Mouse (Mus musculus) limb, embryonic 12.5 days (tissue): ENCODE data around the gene Nf2. TPM values are rescaled to one million over a fixed set of nuclear protein-coding genes. Genes with fewer than 3 reads are reported as not detected.

Source experiments
- ATAC-seq: fragments of 200-750 bp; cut with Nextera tagmentation; 2 replicates; pipeline ENCODE4 v1.8.0; 2017; ENCODE audit warnings: low read depth, moderate TSS enrichment; ENCODE audit not compliant: insufficient number of reproducible peaks, insufficient read depth, low FRiP score, low TSS enrichment
- H3K27ac ChIP-seq: fragments of 300-500 bp; sonication (generic); 2 replicates; pipeline ENCODE4 v1.5.1; 2016; ENCODE audit warnings: mild to moderate bottlenecking, moderate library complexity
- H3K27me3 ChIP-seq: fragments of 300-500 bp; sonication (generic); 2 replicates; pipeline ENCODE4 v1.6.1; 2016; ENCODE audit warnings: mild to moderate bottlenecking, moderate library complexity
- H3K36me3 ChIP-seq: fragments of 300-500 bp; sonication (generic); 2 replicates; pipeline ENCODE4 v1.6.1; 2016; ENCODE audit warnings: mild to moderate bottlenecking, moderate library complexity
- H3K4me1 ChIP-seq: fragments of 300-500 bp; sonication (generic); replicated peaks from 2 replicates; pipeline ENCODE4 v1.6.1; 2016
- H3K4me2 ChIP-seq: fragments of 300-500 bp; sonication (generic); 2 replicates; pipeline ENCODE4 v1.6.1; 2016; ENCODE audit warnings: mild to moderate bottlenecking, moderate library complexity
- H3K4me3 ChIP-seq: fragments of 300-500 bp; sonication (generic); replicated peaks from 2 replicates; pipeline ENCODE4 v1.5.1; 2016; ENCODE audit warnings: mild to moderate bottlenecking
- H3K9ac ChIP-seq: fragments of 300-500 bp; sonication (generic); replicated peaks from 2 replicates; pipeline ENCODE4 v1.6.1; 2016; ENCODE audit warnings: mild to moderate bottlenecking, moderate library complexity
- H3K9me3 ChIP-seq: fragments of 300-500 bp; sonication (generic); 2 replicates; pipeline ENCODE4 v1.6.1; 2016; ENCODE audit warnings: mild to moderate bottlenecking, moderate library complexity
- WGBS: fragments of 180-500 bp; shearing (Covaris S2); methylation state at CpG from one replicate; pipeline ENCODE4 v1.1.7; 2016; 5-methylcytosine and 5-hydroxymethylcytosine counted together
- polyA plus RNA-seq: library from polyadenylated mRNA; unstranded; fragments of >200 nt; fragmentation: Nextera tagmentation; extraction: Ambion mirVana; gene quantifications from 2 replicates; pipeline ENCODE4 v1.2.1, GENCODE M21; 2016

The Nf2 gene
- polyA plus RNA-seq, 1 experiment from 2014 or later: 59.8 TPM

DNA sequence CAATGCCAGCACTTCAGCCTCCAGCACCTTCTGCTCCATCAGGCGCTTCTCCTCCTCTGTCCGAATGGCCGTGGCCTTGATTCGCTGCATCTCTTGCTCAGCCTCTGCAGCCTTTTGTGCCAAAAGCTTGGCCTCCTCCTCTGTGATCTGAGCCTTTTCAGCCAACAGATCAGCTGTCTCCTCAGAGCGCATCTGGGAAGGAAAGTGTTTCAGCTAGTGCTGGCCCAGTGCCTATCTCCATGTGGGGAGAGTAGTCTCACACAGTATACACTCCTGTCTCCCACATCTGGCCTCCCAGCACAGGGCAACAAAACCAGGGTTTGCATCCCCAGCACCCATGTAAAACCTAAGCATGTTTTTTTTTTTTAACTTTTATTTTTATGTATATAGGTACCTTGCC is 59.6 kb downstream of the Nf2 start:
- Histone ChIP-seq H3K27ac (no peak overlapping the region), H3K27me3 (no peaks in the 10 kb centered on the region), H3K36me3 (peaks cover 86% of the 10 kb centered on the region), H3K4me2 (no peak overlapping the region), H3K9ac (no peak overlapping the region), H3K4me3 (no peak overlapping the region), H3K9me3 (no peaks in the 10 kb centered on the region), H3K4me1 (peaks cover 4% of the 10 kb centered on the region; the same call in 1 of the 2 replicates)
- WGBS: 95% methylated on average over 5 of the region's 5 CpGs
- no peak for ATAC-seq

DNA sequence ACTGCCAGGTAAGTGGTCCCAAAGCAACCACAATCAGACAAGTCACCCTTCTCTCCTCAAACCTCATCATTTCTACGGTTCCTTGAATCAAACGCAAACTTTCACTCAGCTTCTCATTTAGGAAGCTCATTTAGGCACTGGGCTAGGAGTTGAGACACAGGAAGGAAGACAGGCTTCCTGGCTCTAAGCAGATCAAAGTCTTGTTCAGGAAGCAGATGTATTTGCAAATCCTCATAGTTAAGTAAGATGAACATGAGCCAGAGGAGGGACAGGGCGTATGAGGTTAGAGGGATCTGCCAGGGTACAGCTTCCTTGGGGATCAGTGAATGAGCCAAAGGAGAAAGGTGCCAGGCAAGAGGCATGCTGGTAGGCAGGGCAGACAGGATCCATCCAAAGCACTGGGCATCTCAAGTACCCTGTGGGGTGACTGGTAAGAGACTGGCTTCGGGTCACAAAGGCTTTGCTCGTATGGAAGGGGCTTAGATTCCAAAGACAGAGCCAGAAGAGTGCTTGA is 64.7 kb downstream of the Nf2 start:
- no peaks in the 10 kb centered on the region for H3K9me3 ChIP-seq
- peaks cover 92% of the 10 kb centered on the region for H3K36me3 ChIP-seq
- H3K9ac ChIP-seq: no peak overlapping the region
- H3K27ac ChIP-seq: no peak overlapping the region
- no peaks in the 10 kb centered on the region for H3K4me1 ChIP-seq
- H3K27me3 ChIP-seq: no peaks in the 10 kb centered on the region
- H3K4me2 ChIP-seq: no peak overlapping the region
- H3K4me3 ChIP-seq: no peak overlapping the region
- ATAC-seq: no peak
- WGBS: 79% methylated on average over 5 of the region's 5 CpGs

DNA sequence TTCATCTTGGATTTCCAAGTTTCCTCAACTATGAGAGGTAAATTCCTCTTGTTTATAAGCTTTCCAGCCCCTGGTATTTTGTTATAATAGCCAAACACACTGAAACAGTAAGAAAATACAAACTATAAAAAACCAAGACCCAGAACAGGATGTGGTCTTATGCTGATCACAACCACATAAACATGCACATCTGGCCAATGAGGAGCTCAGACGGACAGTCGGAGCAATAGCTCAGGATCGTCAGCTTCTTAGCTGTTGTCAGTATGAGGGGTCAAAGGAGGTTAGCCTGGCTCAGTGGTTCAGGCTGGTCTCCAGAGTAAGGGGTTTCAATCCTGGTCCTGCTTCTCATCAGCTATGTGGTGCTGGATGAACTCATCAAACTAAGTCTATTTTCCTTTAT is 66.2 kb downstream of the Nf2 start:
- no peak overlapping the region for H3K4me3 ChIP-seq
- no peak overlapping the region for H3K27ac ChIP-seq
- no peaks in the 10 kb centered on the region for H3K9me3 ChIP-seq
- H3K36me3 ChIP-seq: peaks cover 92% of the 10 kb centered on the region
- H3K4me1 ChIP-seq: no peaks in the 10 kb centered on the region
- 85% methylated on average over 3 of the region's 3 CpGs for WGBS
- no peak overlapping the region for H3K9ac ChIP-seq
- no peaks in the 10 kb centered on the region for H3K27me3 ChIP-seq
- no peak overlapping the region for H3K4me2 ChIP-seq
- ATAC-seq: no peak

DNA sequence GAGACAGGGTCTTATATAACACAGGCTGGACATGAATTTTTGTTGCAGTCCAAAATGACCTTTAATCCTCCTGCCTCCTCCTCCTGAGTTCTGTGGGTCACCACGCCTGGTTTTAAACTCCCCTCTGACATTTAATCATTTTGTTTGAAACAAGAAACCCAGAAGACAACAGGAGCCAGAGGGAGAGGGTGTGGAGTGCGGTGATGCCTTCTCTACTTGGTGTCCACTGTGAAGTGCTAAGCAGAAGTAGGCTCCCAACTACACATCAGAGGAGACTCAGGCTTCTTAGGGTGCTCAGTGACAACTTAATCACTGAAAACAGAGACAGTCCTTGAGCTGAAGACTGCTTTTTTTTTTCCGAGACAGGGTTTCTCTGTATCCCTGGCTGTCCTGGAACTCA is 68.4 kb downstream of the Nf2 start:
- WGBS: 75% methylated on average over 3 of the region's 3 CpGs
- no peaks in the 10 kb centered on the region for H3K4me1 ChIP-seq
- no peak for ATAC-seq

DNA sequence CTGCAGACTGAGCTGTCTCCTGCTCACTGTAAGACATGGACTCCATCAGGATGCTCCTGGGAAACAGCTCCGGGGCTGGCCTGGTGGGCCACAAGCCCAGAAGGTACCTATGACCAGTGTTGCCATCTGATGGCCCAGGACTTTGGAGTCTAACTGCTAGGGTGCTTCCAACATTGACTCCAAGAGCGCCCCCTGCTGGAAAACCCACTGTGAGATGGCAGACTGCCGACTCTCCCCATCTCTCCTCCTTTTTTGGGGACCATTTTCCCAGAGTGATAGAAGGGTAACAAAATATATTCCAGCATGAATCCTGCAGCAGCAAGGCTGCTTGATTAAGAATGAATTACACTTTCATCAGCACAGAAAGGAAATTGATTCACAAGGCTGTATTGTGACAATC is 76.4 kb downstream of the Nf2 start:
- Histone ChIP-seq H3K27ac (no peak overlapping the region), H3K4me1 (no peaks in the 10 kb centered on the region), H3K4me2 (no peak overlapping the region), H3K36me3 (peaks cover 60% of the 10 kb centered on the region), H3K9ac (no peak overlapping the region), H3K27me3 (no peaks in the 10 kb centered on the region), H3K9me3 (no peaks in the 10 kb centered on the region), H3K4me3 (no peak overlapping the region)
- ATAC-seq: no peak
- WGBS: 29% methylated on average over 3 of the region's 3 CpGs

More for the DNA sequence above, 68.4 kb downstream of the Nf2 start:
- no peaks in the 10 kb centered on the region for H3K9me3 ChIP-seq
- H3K4me2 ChIP-seq: no peak overlapping the region
- no peaks in the 10 kb centered on the region for H3K27me3 ChIP-seq
- H3K9ac ChIP-seq: no peak overlapping the region
- H3K4me3 ChIP-seq: no peak overlapping the region
- H3K36me3 ChIP-seq: peaks cover 90% of the 10 kb centered on the region
- no peak overlapping the region for H3K27ac ChIP-seq

DNA sequence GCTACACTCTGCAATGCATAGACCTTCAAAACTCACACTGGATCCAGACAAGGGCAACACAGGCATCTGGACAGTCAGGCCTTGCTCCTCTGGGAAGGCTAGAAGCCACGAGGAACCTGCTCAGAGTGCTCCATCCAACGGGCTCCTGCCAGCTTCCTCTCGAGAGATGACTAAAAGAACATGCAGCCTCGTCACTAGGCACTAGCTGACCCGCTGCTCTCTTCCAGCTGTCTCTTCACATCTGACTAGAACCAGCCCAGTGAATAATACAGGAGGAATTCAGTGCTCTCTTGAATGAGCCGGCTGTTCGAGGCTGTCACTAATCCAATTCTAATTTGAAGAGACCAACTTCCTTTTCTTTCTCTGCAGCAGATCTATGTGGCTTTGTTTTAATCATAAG is 77.6 kb downstream of the Nf2 start:
- no peak for ATAC-seq
- H3K27ac ChIP-seq: no peak overlapping the region
- no peak overlapping the region for H3K9ac ChIP-seq
- 84% methylated on average over 7 of the region's 7 CpGs for WGBS
- H3K9me3 ChIP-seq: no peaks in the 10 kb centered on the region
- H3K4me2 ChIP-seq: no peak overlapping the region
- no peaks in the 10 kb centered on the region for H3K4me1 ChIP-seq
- no peak overlapping the region for H3K4me3 ChIP-seq
- H3K27me3 ChIP-seq: no peaks in the 10 kb centered on the region
- H3K36me3 ChIP-seq: peaks cover 59% of the 10 kb centered on the region

DNA sequence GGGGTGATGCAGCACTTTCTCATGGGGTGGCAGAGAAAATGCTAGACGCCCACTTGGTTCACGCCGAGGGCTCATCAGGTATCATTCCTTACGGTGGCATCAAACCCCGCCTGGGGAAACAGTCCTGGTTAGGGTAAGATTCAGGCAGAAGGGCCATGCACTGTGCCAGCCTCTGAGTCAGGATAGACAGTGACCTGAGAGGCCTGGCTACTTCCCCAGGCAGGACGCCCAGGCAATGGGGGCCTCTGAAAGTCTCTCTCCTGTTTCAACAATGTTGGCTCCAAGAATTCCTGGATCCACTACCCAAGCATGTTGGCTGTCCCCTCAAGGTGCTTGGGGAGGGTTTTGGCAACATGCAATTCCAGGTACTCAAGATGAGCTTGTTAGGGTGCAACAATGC is 79.5 kb downstream of the Nf2 start:
- Histone ChIP-seq H3K27me3 (no peaks in the 10 kb centered on the region), H3K27ac (no peak overlapping the region), H3K4me2 (no peak overlapping the region), H3K4me1 (no peaks in the 10 kb centered on the region), H3K36me3 (peaks cover 51% of the 10 kb centered on the region), H3K4me3 (no peak overlapping the region), H3K9ac (no peak overlapping the region), H3K9me3 (no peaks in the 10 kb centered on the region)
- ATAC-seq: no peak
- 91% methylated on average over 6 of the region's 6 CpGs for WGBS

DNA sequence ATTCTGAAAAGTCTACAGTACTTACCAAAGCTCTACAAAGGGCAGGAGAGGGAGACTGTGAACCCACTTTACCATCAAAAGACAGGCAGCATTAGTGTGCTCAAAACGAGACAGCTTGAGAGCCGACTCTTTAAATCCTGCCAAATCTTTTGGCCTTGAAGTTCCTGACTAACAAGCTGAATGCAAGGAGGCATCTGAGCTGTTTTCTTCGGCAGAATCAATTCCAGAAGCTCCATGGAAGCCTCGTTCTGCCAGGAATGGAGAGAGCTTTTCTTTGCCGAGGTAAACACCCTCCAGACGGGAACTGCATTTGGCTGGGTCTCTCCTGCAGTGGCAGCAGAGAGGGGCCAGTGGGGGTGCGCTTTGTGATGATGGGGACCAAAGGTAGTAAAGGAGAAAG is 80.0 kb downstream of the Nf2 start:
- H3K4me2 ChIP-seq: no peak overlapping the region
- no peak overlapping the region for H3K4me3 ChIP-seq
- ATAC-seq: no peak
- H3K4me1 ChIP-seq: no peaks in the 10 kb centered on the region
- H3K9ac ChIP-seq: no peak overlapping the region
- no peaks in the 10 kb centered on the region for H3K9me3 ChIP-seq
- WGBS: 70% methylated on average over 7 of the region's 7 CpGs
- peaks cover under 1% of the 10 kb centered on the region; the same call in 1 of the 2 replicates for H3K27me3 ChIP-seq
- no peak overlapping the region for H3K27ac ChIP-seq
- H3K36me3 ChIP-seq: peaks cover 48% of the 10 kb centered on the region

DNA sequence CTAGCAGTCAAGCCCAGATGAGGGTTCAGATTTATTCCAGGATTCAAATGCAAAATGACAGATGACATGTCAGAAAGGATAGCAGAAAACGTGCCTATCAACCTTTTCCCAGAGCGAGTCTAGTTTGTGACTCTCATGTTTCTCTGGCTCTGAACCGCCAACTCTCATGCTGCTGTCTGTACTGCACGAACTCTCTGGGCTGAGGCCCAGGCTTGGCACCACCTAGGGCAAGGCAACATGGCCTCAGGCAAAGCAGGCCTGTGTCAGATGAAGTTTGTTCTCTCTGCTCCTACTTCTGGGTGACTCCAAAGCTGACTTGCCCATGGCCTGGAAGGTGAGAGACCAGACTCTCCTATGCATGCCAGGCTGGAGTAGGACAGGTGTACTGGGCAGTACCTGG is 80.9 kb downstream of the Nf2 start:
- Histone ChIP-seq H3K9me3 (no peaks in the 10 kb centered on the region), H3K36me3 (peaks cover 48% of the 10 kb centered on the region), H3K27me3 (peaks cover 10% of the 10 kb centered on the region), H3K4me3 (no peak overlapping the region), H3K27ac (no peak overlapping the region), H3K4me2 (no peak overlapping the region), H3K4me1 (no peaks in the 10 kb centered on the region), H3K9ac (no peak overlapping the region)
- ATAC-seq: no peak
- WGBS: 87% methylated on average over 4 of the region's 4 CpGs

DNA sequence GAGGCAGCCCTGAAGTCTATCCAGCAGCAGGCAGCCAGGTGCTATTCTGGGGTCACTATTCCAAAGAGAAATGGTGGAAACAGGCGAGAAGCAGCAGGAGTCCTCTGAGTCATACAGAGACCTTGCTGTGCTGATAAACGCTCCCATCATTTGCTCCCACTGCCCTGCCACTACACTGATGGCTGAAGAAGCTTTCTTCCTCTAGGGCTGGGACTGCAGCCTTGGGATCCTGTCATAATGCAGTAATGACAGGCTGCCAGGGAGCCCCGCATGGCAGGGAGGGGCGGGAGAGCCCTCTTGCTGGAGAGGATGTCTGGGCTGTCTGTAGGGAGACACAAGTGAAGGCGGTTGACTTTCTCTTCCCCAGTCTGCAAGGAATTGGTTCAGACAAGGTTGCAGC is 84.9 kb downstream of the Nf2 start:
- no peaks in the 10 kb centered on the region for H3K4me1 ChIP-seq
- no peak for ATAC-seq
- 44% methylated on average over 5 of the region's 5 CpGs for WGBS
- H3K36me3 ChIP-seq: peaks cover 27% of the 10 kb centered on the region
- H3K27ac ChIP-seq: no peak overlapping the region
- H3K4me3 ChIP-seq: no peak overlapping the region
- peaks cover 42% of the 10 kb centered on the region for H3K27me3 ChIP-seq
- no peaks in the 10 kb centered on the region for H3K9me3 ChIP-seq
- no peak overlapping the region for H3K9ac ChIP-seq
- H3K4me2 ChIP-seq: no peak overlapping the region

DNA sequence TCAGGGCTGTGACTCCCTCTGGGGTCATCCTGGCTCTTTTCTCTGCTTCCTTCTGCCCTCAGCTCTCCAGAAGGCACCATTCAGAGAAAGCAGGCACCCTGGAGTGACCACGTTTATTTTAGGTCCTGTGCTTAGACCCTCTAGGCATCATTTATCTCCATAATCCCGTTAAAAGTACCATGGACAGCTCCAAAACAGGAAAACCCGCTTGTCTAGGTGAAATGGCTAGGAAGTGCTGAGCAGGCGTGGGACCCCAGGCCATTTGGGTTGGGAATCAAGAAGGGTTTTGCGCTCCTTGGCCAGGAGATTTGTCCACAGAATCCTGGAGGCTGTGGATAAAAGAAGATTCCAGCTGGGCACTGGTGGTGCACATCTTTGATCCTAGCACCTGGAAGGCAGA is 85.7 kb downstream of the Nf2 start:
- Histone ChIP-seq H3K4me1 (no peaks in the 10 kb centered on the region), H3K4me3 (no peak overlapping the region), H3K27me3 (peaks cover 42% of the 10 kb centered on the region), H3K4me2 (no peak overlapping the region), H3K9me3 (no peaks in the 10 kb centered on the region), H3K9ac (no peak overlapping the region), H3K27ac (no peak overlapping the region), H3K36me3 (peaks cover 18% of the 10 kb centered on the region; the same call in 1 of the 2 replicates)
- ATAC-seq: no peak
- 16% methylated on average over 5 of the region's 5 CpGs for WGBS

DNA sequence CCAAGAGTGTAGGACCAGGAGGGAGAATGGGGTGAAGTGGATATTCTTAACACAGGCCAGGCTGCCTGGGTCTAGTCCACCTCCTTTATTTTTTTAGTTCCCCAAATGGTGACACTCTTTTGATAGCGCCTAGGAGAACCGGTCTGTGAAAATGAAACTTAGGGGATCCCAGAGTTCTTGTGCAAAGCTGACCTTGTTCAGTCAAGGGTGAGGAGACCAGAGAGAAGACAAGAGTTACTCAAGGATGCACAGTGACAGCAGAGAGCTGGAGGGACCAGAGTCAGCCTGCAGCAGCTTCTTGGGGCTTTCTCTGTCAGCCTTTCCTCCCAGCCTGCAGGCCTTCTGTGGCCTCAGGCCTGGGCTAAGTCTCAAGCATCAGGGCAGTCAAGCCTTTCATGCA is 86.8 kb downstream of the Nf2 start:
- ATAC-seq: no peak
- Histone ChIP-seq H3K4me3 (no peak overlapping the region), H3K36me3 (peaks cover 9% of the 10 kb centered on the region; the same call in 1 of the 2 replicates), H3K27me3 (peaks cover 42% of the 10 kb centered on the region), H3K4me1 (no peaks in the 10 kb centered on the region), H3K27ac (no peak overlapping the region), H3K9ac (no peak overlapping the region), H3K4me2 (no peak overlapping the region), H3K9me3 (no peaks in the 10 kb centered on the region)
- WGBS: 9% methylated on average over 2 of the region's 2 CpGs
